Mouse (Mus musculus) hindbrain, embryonic 11.5 days (tissue): ENCODE measurements around the gene Vmp1. TPM values are rescaled to one million over a fixed set of nuclear protein-coding genes. Genes with fewer than 3 reads are reported as not detected.

ENCODE experiments used
- ATAC-seq: fragments of 200-750 bp; cut with Nextera tagmentation; 2 replicates; pipeline ENCODE4 v1.8.0; 2017; ENCODE audit warnings: mild to moderate bottlenecking, moderate TSS enrichment, moderate library complexity; ENCODE audit not compliant: low FRiP score
- DNase-seq: peaks from one replicate; pipeline ENCODE4 v3.0.0-alpha.2; 2015; ENCODE audit warnings: low spot score
- H3K27ac ChIP-seq: fragments of 300-500 bp; sonication (generic); 2 replicates; pipeline ENCODE4 v1.5.1; 2014; ENCODE audit warnings: mild to moderate bottlenecking, low read depth, low read length
- H3K27me3 ChIP-seq: fragments of 300-500 bp; sonication (generic); 2 replicates; pipeline ENCODE4 v1.6.1; 2014; ENCODE audit warnings: mild to moderate bottlenecking, low read length, moderate library complexity, mixed read lengths; ENCODE audit not compliant: control insufficient read depth, insufficient read depth
- H3K36me3 ChIP-seq: fragments of 300-500 bp; sonication (generic); 2 replicates; pipeline ENCODE4 v1.6.1; 2014; ENCODE audit warnings: mild to moderate bottlenecking, low read length, moderate library complexity, mixed read lengths; ENCODE audit not compliant: control insufficient read depth, insufficient read depth
- H3K4me1 ChIP-seq: fragments of 300-500 bp; sonication (generic); replicated peaks from 2 replicates; pipeline ENCODE4 v1.6.1; 2014; ENCODE audit warnings: low read length, mixed read lengths; ENCODE audit not compliant: control insufficient read depth, insufficient read depth
- H3K4me2 ChIP-seq: fragments of 300-500 bp; sonication (generic); replicated peaks from 2 replicates; pipeline ENCODE4 v1.6.1; 2014; ENCODE audit warnings: mild to moderate bottlenecking, low read depth, low read length
- H3K4me3 ChIP-seq: fragments of 300-500 bp; sonication (generic); 2 replicates; pipeline ENCODE4 v1.5.1; 2014; ENCODE audit warnings: low read depth, low read length
- H3K9ac ChIP-seq: fragments of 300-500 bp; sonication (generic); 2 replicates; pipeline ENCODE4 v1.6.1; 2014; ENCODE audit warnings: low read depth, low read length
- H3K9me3 ChIP-seq: fragments of 300-500 bp; sonication (generic); 2 replicates; pipeline ENCODE4 v1.6.1; 2016; ENCODE audit warnings: low read length; ENCODE audit not compliant: control insufficient read depth
- WGBS: fragments of 180-500 bp; shearing (Covaris S2); extraction: QIAGEN DNeasy Blood & Tissue Kit; methylation state at CpG from one replicate; pipeline ENCODE4 v1.1.7; 2014; 5-methylcytosine and 5-hydroxymethylcytosine counted together
- polyA plus RNA-seq: library from polyadenylated mRNA; unstranded; fragments of >200 nt; fragmentation: Nextera tagmentation; extraction: Ambion mirVana; gene quantifications from 2 replicates; pipeline ENCODE4 v1.2.1, GENCODE M21; 2014

Vmp1 gene
- polyA plus RNA-seq, 1 experiment from 2014 or later, result 105 TPM

DNA sequence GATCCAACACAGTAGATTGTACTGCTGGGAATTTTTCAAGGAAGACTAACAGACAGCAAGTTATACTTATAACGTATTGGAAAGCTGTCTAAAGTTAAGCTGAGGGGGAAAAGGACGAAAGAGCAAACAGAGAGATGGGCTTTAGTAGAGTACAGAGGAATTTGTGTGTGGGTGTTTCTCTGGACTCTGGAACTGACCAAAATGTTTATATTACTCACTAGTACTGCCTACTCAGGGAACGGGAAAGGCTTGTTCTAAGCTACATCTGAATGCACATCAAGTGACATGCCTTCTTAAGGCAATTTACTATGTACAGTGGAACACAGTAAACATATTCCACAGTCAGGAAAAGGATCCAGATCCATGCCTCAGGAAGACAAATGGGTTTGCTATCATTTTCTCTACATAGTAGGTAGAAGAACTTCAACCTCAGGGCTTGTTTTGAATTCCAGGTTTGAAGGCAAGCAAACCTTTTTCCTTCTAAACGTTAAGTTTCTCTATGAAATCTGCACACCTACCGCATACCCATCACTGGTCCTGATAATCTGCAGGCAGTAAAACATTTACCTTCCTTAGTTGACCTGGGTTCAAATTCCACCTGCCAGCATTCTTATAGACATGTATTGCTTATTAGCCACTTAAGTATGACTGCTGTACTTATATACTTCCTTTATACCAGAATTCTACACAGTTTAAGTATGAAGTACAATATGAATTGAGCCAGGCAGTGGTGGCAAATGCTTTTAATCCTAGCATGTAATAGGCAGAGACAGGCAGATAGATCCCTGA lies 78.7 kb downstream of the Vmp1 start:
- Histone ChIP-seq H3K9ac (no peak overlapping the region), H3K9me3 (no peaks in the 10 kb centered on the region), H3K4me2 (no peak overlapping the region), H3K36me3 (peaks cover 2% of the 10 kb centered on the region; the same call in 1 of the 2 replicates), H3K4me3 (no peak overlapping the region), H3K4me1 (no peaks in the 10 kb centered on the region), H3K27ac (no peak overlapping the region), H3K27me3 (no peaks in the 10 kb centered on the region)
- WGBS, result 93% methylated on average over 5 of the region's 5 CpGs
- DNase-seq (no peak), ATAC-seq (no peak)

DNA sequence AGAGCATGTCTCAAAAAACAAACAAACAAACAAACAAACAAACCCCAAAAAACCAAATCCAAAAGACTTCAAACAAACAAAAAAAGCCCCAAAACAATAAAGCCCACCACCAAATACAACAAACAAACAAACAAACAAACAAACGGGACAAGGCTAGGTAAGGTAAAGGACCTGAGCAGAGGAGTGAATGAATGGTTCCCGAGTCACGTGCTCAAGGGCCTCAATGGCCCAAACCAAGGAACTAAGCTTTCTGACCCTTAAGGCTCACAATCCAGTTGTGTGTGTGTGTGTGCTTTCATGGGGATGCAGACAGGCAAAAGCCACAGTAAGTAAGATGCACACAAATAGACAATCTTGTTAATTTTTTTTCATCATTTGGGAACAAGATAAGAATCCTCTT lies 79.3 kb downstream of the Vmp1 start:
- no peak overlapping the region for H3K27ac ChIP-seq
- H3K36me3 ChIP-seq, result peaks cover 2% of the 10 kb centered on the region; the same call in 1 of the 2 replicates
- H3K27me3 ChIP-seq, result no peaks in the 10 kb centered on the region
- no peak overlapping the region for H3K9ac ChIP-seq
- no peak for ATAC-seq
- 93% methylated on average over 3 of the region's 3 CpGs for WGBS
- H3K9me3 ChIP-seq, result no peaks in the 10 kb centered on the region
- no peak overlapping the region for H3K4me2 ChIP-seq
- no peaks in the 10 kb centered on the region for H3K4me1 ChIP-seq
- DNase-seq, result no peak
- H3K4me3 ChIP-seq, result no peak overlapping the region

DNA sequence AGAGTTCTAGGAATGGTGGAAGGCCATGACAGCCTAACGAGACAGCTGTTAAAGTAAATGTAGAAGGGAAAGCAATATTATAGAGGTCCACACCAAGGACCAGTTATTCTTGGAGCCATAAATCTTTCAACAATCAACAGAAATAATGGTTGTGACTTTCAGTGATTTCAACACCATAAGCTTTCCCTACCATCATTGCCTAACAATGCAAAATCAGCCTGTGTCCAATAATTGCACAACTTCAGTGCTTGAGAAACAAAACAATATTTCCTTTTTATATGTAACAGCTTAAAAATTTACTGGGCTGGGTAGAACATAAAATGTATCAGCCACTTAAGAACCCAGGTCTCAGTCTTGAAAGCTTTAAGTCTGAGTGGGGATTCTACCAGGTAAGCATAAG lies 79.9 kb downstream of the Vmp1 start:
- Histone ChIP-seq H3K4me3 (no peak overlapping the region), H3K36me3 (peaks cover 2% of the 10 kb centered on the region; the same call in 1 of the 2 replicates), H3K9ac (no peak overlapping the region), H3K4me1 (no peaks in the 10 kb centered on the region), H3K27me3 (no peaks in the 10 kb centered on the region), H3K4me2 (no peak overlapping the region), H3K27ac (no peak overlapping the region), H3K9me3 (no peaks in the 10 kb centered on the region)
- DNase-seq (no peak), ATAC-seq (no peak)
- WGBS, result 88% methylated on average over 1 of the region's 1 CpGs

DNA sequence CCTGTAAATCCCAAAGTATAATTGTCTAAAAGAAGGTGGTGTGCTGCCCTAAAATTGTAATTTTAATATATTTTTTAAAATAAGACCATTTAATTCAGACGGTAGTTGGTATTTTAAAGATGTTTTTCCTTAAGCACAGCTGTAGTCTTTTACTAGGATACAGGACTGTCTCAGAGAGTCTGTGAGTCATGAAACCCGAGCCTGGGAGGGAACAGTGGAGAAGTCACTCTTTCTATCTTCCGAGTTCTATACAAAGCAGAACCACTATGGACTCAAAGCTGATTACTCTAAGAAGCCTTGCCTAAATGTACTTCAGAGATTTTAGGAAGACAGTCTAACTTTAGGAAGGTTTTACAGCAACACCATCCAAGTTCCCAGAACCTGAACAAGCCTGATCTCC lies 81.5 kb downstream of the Vmp1 start:
- ATAC-seq (no peak), DNase-seq (no peak)
- WGBS, result 71% methylated on average over 3 of the region's 3 CpGs
- Histone ChIP-seq H3K4me2 (no peak overlapping the region), H3K27ac (no peak overlapping the region), H3K36me3 (peaks cover 2% of the 10 kb centered on the region; the same call in 1 of the 2 replicates), H3K4me1 (no peaks in the 10 kb centered on the region), H3K9ac (no peak overlapping the region), H3K4me3 (no peak overlapping the region), H3K9me3 (no peaks in the 10 kb centered on the region), H3K27me3 (no peaks in the 10 kb centered on the region)

DNA sequence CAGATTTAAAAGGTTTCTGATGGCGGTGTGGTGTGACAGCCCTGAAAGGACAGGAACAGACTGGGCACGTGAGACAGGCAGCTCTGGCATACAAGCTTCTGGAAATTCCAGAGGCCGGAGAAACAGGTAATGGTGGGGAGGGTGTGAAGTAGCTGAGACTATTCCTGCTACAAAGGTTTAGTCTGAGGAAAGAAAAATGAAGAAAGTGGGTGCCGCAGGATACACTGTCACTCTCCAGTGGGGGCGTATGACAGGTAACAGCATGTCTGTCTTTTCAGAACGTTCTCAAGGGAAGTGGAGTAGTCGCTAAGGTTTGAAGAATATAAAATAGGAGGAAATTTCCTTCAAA lies 83.5 kb downstream of the Vmp1 start:
- Histone ChIP-seq H3K9me3 (no peaks in the 10 kb centered on the region), H3K4me2 (no peak overlapping the region), H3K27ac (no peak overlapping the region), H3K9ac (no peak overlapping the region), H3K4me1 (no peaks in the 10 kb centered on the region), H3K36me3 (no peaks in the 10 kb centered on the region), H3K4me3 (no peak overlapping the region), H3K27me3 (no peaks in the 10 kb centered on the region)
- ATAC-seq (no peak), DNase-seq (no peak)
- WGBS, result 93% methylated on average over 7 of the region's 7 CpGs

DNA sequence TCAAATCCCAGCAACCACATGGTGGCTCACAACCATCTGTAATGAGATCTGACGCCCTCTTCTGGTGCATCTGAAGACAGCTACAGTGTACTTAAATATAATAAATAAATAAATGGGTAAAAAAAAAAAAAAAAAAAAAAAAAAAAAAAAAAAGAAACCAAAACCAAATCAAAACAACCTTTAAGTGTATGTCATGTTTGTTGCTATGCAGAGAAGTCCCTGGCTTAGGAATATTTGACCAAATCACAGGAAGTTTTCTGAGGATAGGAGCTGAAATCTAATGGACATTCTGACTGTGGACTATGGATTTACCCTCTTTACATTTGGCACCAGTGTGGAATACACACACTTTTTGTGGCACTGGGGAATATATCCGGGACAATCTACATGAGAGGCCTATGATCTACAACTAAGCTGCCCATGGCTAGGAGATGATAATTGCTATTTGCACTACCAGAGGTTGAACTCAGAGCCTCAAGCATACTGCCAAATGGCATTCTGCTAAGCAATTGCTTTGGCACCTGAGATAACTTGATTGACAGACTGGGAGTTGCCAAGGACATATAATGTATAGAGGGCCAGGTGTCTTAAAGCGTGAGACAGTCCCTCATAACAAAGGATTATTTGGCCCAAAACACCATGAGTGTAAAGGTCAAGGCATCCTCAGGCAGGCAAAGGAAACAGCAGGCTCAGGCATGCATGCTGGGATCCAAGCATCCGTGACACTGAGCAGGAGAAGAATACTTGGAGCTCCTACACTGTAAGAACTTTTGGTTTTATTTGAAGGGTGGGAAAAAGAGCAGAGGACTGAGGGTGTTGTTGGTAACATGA lies 84.0 kb downstream of the Vmp1 start:
- DNase-seq (no peak), ATAC-seq (no peak)
- 77% methylated on average over 4 of the region's 4 CpGs for WGBS
- Histone ChIP-seq H3K4me1 (no peaks in the 10 kb centered on the region), H3K27me3 (no peaks in the 10 kb centered on the region), H3K9me3 (no peaks in the 10 kb centered on the region), H3K36me3 (no peaks in the 10 kb centered on the region), H3K4me3 (no peak overlapping the region), H3K4me2 (no peak overlapping the region), H3K27ac (no peak overlapping the region), H3K9ac (no peak overlapping the region)

DNA sequence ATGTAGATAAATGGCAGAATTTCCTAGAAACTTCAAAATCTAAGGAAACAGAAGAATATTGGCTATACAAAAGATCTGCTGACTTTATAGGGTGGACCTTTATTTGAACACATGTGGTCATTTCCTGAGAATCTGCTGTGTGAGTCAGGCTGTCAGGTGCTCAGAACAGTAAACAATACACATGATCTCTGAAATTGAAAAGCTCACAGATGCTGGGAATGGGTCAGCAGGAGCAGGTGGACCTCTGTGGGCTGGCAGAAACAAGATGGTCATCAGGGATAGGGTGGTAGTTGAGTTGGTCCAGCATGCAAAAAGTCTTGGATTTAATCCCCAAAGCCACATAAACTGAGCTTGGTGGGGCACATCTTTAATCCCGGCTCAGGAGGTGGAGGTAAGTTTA lies 85.1 kb downstream of the Vmp1 start:
- H3K9me3 ChIP-seq, result no peaks in the 10 kb centered on the region
- H3K4me1 ChIP-seq, result no peaks in the 10 kb centered on the region
- 88% methylated on average over 1 of the region's 1 CpGs for WGBS
- no peak for ATAC-seq
- H3K27me3 ChIP-seq, result no peaks in the 10 kb centered on the region
- H3K4me3 ChIP-seq, result no peak overlapping the region
- H3K4me2 ChIP-seq, result no peak overlapping the region
- no peaks in the 10 kb centered on the region for H3K36me3 ChIP-seq
- H3K27ac ChIP-seq, result no peak overlapping the region
- H3K9ac ChIP-seq, result no peak overlapping the region
- DNase-seq, result no peak

DNA sequence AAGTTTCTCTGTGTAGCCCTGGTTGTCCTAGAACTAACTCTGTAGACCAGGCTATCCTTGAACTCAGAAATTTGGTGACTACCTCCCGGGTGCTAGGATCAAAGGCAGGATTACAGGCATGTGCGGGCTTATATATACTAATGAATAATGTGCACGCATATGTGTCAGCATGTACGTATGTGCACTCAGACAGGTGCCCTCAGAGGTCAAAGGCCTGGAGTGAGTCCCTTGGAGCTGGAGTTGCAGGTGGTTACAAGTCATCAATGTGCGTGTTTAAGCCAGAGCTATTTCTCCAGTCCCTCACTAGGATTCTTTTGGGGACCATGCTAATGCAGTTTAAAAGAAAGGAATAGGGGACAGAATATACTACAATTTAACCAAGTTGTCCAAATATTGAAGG lies 85.5 kb downstream of the Vmp1 start:
- H3K4me1 ChIP-seq, result no peaks in the 10 kb centered on the region
- no peaks in the 10 kb centered on the region for H3K27me3 ChIP-seq
- no peaks in the 10 kb centered on the region for H3K9me3 ChIP-seq
- WGBS, result 90% methylated on average over 5 of the region's 5 CpGs
- H3K9ac ChIP-seq, result no peak overlapping the region
- no peak overlapping the region for H3K4me2 ChIP-seq
- no peaks in the 10 kb centered on the region for H3K36me3 ChIP-seq
- ATAC-seq, result no peak
- no peak overlapping the region for H3K4me3 ChIP-seq
- no peak for DNase-seq
- no peak overlapping the region for H3K27ac ChIP-seq

DNA sequence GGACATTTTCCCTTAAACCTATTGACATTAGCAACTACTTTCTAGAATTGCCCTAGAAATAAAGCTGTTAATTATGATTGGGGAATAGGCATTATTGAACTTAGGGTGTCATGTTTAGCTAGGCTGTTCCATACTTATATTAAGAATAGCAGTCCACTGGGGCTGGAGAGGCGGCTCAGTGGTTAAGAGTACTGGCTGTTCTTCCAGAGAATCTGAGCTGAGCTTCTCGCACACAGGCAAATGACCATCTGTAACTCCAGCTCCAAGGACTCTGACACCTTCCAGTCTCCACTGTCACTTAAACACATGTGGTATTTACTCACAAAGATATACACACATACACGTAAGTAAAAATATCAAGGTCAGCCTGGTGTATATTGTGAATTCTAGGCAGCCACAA lies 86.7 kb downstream of the Vmp1 start:
- no peaks in the 10 kb centered on the region for H3K36me3 ChIP-seq
- H3K4me2 ChIP-seq, result no peak overlapping the region
- H3K9me3 ChIP-seq, result no peaks in the 10 kb centered on the region
- H3K4me1 ChIP-seq, result no peaks in the 10 kb centered on the region
- ATAC-seq (no peak), DNase-seq (no peak)
- 95% methylated on average over 3 of the region's 3 CpGs for WGBS
- no peak overlapping the region for H3K9ac ChIP-seq
- H3K4me3 ChIP-seq, result no peak overlapping the region
- H3K27ac ChIP-seq, result no peak overlapping the region
- no peaks in the 10 kb centered on the region for H3K27me3 ChIP-seq
